Mouse (Mus musculus) liver, postnatal 0 days (tissue): Measurements from ENCODE around the gene Il11ra2. TPM values are rescaled to one million over a fixed set of nuclear protein-coding genes. Genes with fewer than 3 reads are reported as not detected.

Experiments
- polyA plus RNA-seq: library from polyadenylated mRNA; unstranded; fragments of >200 nt; fragmentation: Nextera tagmentation; extraction: Ambion mirVana; gene quantifications from 2 replicates; pipeline ENCODE4 v1.2.1, GENCODE M21; 2015

Il11ra2 gene
- polyA plus RNA-seq, 1 experiment from 2014 or later, result not detected

Other genes starting within 250 kb of the Il11ra2 start
- gene Gm21586, start 222.5 kb downstream of the Il11ra2 start, polyA plus RNA-seq, result not detected in 2 replicates
- gene Gm2163, start 195.1 kb downstream of the Il11ra2 start, polyA plus RNA-seq, result not detected in 2 replicates
- gene Fam205a2, start 133.7 kb downstream of the Il11ra2 start, polyA plus RNA-seq, result not detected in 2 replicates
- gene Gm10591, start 49.7 kb downstream of the Il11ra2 start, polyA plus RNA-seq, result not detected in 2 replicates
- not detected in 2 replicates for gene Gm2564, start 32.2 kb downstream of the Il11ra2 start, polyA plus RNA-seq
- not detected in 2 replicates for gene Ccl27b, start 6.6 kb downstream of the Il11ra2 start, polyA plus RNA-seq
- gene 4930578G10Rik, start 73.7 kb upstream of the Il11ra2 start, polyA plus RNA-seq, result 0.19 TPM in 1 of 2 replicates, not detected in the other
- gene Ccl19, start 94.7 kb upstream of the Il11ra2 start, polyA plus RNA-seq, result not detected in 2 replicates
- gene Ccl21a, start 112.1 kb upstream of the Il11ra2 start, polyA plus RNA-seq, result 0.70 and 1.1 TPM in 2 replicates
- gene Fam205a1, start 192.0 kb upstream of the Il11ra2 start, polyA plus RNA-seq, result 0.04 TPM in 2 replicates
- 0.05 TPM in 1 of 2 replicates, not detected in the other for gene Gm12394, start 194.9 kb upstream of the Il11ra2 start, polyA plus RNA-seq
- gene Fam205c, start 212.3 kb upstream of the Il11ra2 start, polyA plus RNA-seq, result 0.22 and 0.39 TPM in 2 replicates